Mouse (Mus musculus) T-helper 1 cell (primary cell): ENCODE data around the gene Ntpcr.

Source experiments
- in situ Hi-C: fragments of 300-600 bp; cut with MboI, MseI; formaldehyde crosslinking; loops from one replicate; pipeline ENCODE4 v1.15.1; 2025; ENCODE audit warnings: high pct_unique_total_duplicates

Gene Ntpcr

GRCm38 (mm10) chr8:125725037-125725820 is 4.5 kb upstream of the Ntpcr start:
- in situ Hi-C loops = no loop called here

DNA sequence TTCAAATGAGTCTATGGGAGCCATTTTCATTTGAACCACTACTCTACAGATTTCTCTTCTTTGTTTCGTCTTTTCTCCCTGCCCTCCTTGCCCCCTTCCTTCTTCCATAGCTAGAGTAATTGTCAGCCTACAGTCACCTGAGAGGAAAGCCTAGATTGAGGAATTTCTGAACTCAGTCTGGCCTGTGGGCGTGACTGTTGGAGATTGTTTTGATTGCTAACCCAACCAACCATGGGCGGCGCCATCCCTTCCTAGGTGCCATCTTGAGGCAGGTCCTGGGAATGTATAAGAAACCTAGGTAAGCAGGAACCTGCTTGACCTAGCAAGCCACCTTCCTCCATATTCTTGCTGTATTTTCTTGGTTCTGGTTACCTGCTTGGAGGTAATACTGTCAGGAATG is 3.6 kb upstream of the Ntpcr start:
- in situ Hi-C loops = no loop called here

DNA sequence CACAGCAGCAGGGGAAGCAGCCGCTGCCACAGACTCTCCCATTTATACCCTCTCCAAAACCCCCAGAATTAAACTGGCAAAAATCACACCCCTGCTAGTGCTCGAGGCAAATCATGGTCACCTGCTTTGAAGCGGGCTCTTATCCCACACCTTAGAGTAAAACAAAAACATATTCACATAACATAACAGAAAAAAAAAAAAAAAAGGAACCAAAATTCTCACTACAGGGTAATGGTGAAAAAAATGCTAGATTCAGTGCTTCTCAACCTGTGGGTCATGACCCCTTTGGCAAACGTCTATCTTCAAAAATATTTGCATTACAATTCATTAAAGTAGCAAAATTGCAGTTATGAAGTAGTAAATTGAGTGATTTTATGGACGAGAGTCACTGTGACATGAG is 2.8 kb upstream of the Ntpcr start:
- in situ Hi-C loops = no loop called here

GRCm38 (mm10) chr8:125727797-125728196 is 2.0 kb upstream of the Ntpcr start:
- in situ Hi-C loops = no loop called here

DNA sequence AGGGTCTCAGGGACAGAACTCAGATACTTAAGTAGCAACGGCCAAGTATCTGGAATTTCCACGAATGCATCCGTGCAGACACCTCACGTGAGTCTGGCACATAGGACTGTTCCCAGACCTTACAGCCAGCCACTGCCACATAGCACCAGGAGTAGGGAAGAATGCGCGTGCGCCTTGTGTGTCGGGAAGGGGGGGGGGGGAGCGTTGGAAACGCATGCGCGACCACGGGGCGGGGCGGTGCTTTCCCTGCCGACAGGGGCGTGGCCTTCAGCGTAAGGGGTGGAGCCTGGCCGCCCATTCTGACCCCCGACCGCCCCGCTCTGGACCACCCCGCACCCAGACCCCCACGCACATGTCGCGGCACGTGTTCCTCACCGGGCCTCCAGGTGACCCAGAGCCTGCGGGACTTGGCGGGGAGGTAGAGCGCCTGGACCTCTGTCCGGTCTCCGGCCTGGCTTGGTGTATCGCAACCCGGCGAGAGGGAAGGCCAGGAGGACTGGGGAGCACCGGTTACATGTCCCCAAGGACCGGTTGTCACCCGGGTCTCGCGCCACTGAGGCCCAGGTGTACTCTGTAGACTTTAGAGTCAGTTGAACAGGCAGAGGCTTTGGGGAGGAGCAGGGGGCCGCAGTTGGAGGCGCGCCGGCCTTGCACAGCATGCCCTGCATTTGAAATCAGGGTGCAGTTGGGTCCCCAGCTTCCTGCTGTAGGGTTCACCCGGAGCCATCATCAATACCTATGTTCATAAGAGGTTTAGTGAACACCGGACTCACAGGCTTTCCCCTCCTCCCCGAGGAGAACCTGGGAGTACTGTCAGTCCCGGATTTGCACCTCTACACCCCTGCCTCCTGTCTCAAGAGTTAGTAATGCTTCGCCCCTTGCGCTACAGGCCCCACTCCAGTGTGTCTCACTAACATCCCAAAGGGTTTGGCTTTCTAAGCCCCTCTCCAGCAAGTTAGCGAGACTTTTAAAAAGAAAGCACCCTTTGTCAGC is 4.5 kb downstream of the Ntpcr start:
- in situ Hi-C loops = no loop called here

DNA sequence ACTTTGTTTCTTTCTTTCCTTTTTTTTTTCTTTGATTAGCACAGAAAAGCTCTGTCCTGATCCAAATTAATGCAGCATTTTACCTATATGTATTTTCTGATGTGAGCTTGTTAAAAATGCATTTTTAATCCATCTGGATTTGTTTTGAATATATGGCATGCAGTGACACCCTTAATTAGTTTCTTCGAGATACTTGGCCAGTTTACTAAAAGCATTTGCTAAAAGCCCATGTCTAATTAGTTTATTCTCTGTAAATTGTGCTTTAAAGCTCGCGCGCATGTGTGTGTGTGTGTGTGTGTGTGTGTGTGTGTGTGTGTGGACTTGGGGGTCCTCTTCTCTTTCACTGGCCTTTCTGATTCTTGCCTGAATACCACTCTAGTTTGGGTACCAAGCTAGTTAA is 9.2 kb downstream of the Ntpcr start:
- in situ Hi-C loops = no loop called here

- in situ Hi-C loops = no loop called here
Observed at GRCm38 (mm10) chr8:125740655-125741054, 10.9 kb downstream of the Ntpcr start.

GRCm38 (mm10) chr8:125741377-125741776 is 11.6 kb downstream of the Ntpcr start:
- in situ Hi-C loops = no loop called here

DNA sequence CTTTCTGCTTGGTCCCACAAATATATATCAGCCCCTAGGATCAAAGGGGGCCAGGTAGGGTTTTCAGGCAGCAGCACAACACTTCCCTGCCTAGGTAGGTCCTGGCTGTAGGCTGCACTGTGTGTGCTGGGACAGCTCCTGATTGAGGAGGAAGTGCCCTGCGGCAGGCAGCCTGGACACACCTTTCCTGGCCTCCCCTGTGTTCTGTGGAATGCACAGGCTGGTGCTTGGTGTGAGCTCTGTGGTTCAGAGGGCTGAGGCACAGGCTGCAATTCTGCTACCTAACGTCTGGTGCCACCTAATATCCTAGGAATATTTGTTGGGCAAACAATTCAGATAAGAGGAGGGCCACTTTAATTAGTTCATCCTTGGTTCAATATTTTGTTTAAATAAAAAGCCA is 12.1 kb downstream of the Ntpcr start:
- in situ Hi-C loops = no loop called here

DNA sequence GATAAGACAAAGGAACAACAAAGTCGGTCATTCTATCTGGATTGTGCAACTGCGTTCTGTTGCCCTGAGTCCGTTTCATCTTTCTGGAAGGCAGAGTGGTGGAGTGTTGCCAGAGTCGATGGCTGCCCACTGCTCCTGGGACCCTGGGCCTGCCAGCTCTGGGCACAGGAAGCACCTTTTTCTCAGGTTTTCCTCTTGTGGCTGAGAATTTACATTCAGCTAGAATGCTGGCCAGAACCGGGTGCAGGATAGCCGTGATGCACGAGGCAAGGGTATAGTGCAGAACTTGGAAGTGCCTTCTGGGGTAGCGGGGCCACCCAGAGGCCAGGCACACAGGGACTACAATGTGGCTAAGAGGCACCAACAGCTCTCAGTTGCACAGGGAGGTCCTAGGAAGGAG is 12.6 kb downstream of the Ntpcr start:
- in situ Hi-C loops = no loop called here

- in situ Hi-C loops = no loop called here
Observed at GRCm38 (mm10) chr8:125744914-125745576, 15.3 kb downstream of the Ntpcr start.

GRCm38 (mm10) chr8:125747390-125747789 is 17.6 kb downstream of the Ntpcr start:
- in situ Hi-C loops = no loop called here

DNA sequence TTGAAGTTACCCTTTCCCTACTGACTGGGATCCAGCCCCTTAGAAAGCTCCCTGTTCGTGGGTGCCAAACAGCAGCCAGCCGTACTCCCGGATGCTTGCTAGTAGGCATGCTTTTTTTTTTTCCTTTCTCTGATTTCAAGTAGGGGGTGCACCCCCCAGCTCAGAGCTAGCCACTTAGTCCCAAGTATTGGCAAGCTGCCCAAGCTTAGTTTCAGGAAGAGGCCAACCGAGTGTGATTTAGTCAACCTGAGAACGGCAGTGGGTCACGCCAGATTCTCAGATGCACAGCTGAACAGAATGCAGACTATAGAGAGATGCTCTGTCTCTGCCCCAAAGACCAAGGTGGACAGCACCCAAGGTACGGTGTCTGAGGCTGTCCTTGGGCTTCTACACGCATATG is 21.1 kb downstream of the Ntpcr start:
- in situ Hi-C loops = no loop called here

DNA sequence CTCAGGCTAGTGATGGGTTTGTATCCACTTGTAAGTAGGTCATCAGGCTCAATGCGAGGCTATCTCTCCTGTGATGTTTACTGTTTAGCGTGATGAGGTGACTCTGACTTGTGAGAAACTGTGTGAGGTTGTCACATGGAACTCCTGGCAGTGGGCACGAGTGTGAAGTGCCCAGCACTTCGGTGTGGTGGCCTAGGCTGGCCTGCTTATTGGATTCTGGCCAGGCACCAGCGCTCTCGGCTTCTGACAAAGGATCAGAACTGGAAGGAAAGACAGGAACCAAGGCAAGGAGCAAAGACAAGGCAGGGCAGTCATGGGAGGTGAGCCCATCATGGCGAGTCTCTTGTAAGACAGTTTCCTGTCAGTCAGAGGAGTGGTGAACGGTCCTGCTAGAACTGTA is 26.1 kb downstream of the Ntpcr start:
- in situ Hi-C loops = no loop called here

DNA sequence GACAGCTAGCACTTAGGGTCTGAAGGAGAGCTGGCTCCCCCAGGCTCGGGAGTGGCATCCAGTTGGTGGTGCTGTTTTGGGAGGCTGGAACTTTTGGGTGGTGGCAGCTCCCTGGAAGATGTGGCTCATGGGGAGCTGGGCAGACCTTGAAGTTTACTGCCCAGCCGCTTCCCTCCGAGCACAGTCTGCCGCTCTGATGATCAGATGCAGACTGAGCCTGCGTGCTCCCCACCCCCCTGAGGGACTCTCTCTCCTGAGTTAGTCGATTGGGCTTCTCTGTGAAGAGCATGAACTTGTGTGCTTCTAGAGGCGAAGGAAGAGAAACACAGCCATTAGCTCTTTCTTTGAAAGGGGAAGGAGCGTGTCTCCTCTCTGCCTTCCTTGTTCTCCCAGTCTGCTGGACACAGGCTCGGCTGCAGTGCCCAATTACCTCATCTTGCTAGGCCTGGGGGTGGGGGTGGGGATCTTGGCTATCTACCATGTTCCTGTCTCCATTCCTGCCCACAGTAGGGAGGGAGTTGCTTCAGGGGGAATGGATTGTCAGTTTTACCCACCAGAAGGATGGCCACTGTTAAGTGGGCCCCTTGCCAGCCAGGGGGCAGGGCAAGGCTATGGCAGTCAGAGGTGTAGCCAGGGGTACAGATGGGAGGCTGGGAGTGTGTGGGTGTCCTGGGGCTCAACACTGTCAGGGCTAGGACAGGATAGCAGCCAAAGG is 26.8 kb downstream of the Ntpcr start:
- in situ Hi-C loops = no loop called here

GRCm38 (mm10) chr8:125757106-125757496 is 27.3 kb downstream of the Ntpcr start:
- in situ Hi-C loops = no loop called here

- in situ Hi-C loops = no loop called here
Observed at GRCm38 (mm10) chr8:125759022-125759421, 29.3 kb downstream of the Ntpcr start.

DNA sequence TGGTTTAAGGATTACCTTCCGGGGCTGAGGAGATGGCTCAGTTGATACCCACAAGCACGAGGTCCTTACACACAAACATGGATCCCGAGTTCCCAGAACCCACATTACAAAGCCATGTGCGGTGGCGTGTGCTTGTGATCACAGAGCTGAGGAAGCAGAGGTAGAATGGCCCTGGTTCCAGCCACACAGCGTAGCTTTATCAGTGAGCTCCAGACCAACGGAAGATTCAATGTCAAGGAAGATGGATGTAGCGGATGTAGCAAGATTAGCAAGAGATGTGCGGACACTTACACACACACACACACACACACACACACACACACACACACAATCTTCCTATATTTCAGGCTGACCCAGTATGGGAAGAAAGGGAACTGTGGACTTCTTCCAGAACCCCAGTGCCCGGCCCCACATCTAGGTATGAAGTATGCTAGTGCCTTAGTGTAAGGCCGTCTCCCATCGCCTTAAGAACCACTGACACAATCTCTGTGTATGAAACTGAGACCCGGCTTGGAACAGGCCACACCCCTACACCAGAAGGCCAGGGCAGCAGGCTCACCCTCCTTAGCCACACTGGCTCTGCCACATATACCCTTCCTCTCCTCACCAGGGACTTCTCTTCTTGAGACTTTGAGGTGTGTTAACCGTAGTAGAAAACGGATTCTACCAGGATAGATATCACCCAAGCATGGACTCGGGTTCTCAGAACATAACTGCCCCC is 33.5 kb downstream of the Ntpcr start:
- in situ Hi-C loops = no loop called here

DNA sequence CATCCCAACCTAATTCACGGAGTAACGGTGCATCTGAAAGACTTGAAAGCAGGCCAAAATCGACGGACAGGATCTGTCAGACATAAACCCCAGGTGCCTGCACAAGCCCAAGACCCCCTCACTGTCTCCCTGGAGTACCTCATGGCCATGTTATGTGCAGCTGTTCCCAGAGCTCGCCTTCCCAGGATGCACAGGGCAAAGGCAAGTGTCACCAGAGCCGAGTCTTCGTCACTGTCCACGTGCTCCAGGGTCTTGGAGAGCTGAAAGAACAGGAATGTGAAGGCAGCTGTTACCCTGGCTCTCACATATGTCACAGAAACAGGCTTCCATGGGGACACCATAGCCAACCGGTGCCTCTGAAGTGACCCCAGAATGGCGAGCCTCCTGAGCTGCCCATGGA is 38.3 kb downstream of the Ntpcr start:
- in situ Hi-C loops = no loop called here

DNA sequence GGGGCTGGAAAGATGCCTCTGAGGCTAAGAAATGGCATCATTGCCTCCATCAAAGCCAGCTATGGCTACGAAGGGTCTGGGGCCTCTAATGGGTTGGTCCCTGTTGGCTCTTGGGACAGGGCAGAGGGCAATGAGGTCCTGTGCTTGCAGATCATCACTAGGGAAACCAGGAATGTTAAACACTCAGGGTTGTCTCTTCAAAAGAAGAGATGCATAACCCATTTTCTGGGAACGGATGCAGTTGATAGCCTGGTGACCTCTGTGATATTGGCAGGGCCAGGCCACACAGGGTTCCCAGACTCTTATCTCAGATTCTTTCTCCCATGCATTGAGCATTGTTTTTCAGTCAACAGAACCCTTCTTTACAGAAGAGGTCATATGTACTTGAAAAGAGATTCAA is 42.5 kb downstream of the Ntpcr start:
- in situ Hi-C loops = no loop called here

- in situ Hi-C loops = no loop called here
Observed at GRCm38 (mm10) chr8:125773281-125773803, 43.6 kb downstream of the Ntpcr start.
